Mouse (Mus musculus): Measurements from ENCODE around the gene Trpc2.

DNA sequence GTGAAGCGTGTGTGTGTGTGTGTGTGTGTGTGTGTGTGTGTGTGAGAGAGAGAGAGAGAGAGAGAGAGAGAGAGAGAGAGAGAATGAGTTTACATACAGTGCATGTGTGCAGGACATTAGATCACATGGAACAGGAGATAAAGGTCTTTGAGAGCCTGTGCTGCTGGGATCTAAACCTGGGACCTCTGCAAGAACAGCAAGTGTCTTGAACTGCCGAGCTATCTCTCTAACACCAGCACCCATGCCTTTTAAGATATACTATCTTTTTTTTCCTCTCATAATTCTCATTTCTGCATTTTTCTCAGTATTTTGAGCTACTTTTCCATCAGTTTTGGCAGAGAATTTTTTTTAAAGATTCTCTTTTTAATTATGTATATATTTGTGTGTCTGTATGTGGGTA is 20.6 kb downstream of the Trpc2 start:
- TF ChIP-seq CTCF (IDR thresholded peaks at IDR 0.05; ENCODE audit: low read depth, low read length) (no peak), GATA1 (IDR thresholded peaks at IDR 0.05; ENCODE audit: borderline replicate concordance, low read length) (no peak)

Data from G1E (cell line).